Mouse (Mus musculus): ENCODE measurements around the gene Gsdma3. TPM values are rescaled to one million over a fixed set of nuclear protein-coding genes. Genes with fewer than 3 reads are reported as not detected.
"Not testable (repeated sequence)": the region's sequence is repeated elsewhere in the genome, so short reads cannot be mapped to it uniquely, and the experiment has no call there.

Gsdma3 gene
- polyA plus RNA-seq, 1 experiment from 2014 or later, result not detected

DNA sequence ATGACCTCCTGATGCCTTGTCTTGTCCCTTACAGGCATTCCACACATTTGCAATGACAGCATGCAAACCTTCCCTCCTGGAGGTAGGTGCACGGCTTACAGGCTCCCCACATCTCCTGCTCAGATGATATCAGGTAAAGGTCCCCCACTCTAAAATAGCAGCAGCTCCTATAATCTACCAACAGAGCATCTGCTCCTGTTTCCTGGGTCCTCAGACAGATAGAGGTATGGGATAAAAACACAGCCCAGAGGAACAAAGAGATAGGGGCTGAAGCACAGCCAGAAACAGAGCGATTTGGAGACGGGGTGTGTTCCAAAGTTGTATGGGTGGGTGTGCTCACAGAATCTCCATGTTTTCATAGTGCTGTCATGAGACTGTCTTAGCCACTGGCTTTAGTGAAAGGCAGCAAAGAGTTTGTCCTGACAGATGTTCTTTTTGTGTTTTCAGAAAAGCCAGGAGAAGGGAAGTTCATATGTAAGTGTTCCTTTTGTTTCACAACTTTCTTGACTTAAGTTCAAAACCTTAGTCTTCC is 45.2 kb downstream of the Gsdma3 start:
- Histone ChIP-seq H3K9ac (ENCODE audit: low read length) (no peak overlapping the region), H3K27ac (replicated peaks) (no peak overlapping the region), H3K4me1 (replicated peaks; ENCODE audit: control insufficient read depth, insufficient read depth) (no peaks in the 10 kb centered on the region), H3K4me3 (ENCODE audit: low read depth, low read length) (no peak overlapping the region), H3K4me2 (replicated peaks; ENCODE audit: low read depth) (no peak overlapping the region), H3K27me3 (ENCODE audit: control insufficient read depth, insufficient read depth, low read length) (no peaks in the 10 kb centered on the region), H3K9me3 (ENCODE audit: control insufficient read depth, low read length) (no peaks in the 10 kb centered on the region), H3K36me3 (ENCODE audit: control insufficient read depth, insufficient read depth, low read length) (no peaks in the 10 kb centered on the region)
- TF ChIP-seq CTCF (IDR thresholded peaks at IDR 0.05; ENCODE audit: low read depth) (no peak), EP300 (optimal IDR thresholded peaks at IDR 0.05) (no peak)
- 40% methylated on average over 3 of the region's 3 CpGs for WGBS
- no peak for ATAC-seq (ENCODE audit: low FRiP score, low TSS enrichment)
- DNase-seq (ENCODE audit: low spot score), result no peak

DNA sequence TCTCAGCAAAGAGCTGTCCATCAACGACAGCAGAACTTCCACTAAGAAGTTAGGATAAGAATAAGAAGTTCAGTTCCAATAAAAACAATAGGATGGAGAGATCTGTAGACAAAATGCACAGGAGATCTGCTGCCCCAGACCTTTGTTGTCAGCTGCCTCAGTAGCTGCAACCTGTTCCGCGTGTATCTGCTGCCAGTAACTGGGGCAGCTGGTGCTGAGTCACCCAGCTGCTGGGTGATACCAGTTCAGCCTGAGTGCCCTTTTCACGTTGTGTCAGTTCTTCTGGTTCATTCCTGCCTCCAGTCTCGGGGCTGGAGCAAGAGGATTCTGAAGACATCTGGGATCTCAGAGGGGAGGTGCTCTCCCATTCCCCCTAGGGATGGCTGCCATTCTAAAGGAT is 45.7 kb downstream of the Gsdma3 start:
- no peak for DNase-seq (ENCODE audit: low spot score)
- Histone ChIP-seq H3K4me1 (replicated peaks; ENCODE audit: control insufficient read depth, insufficient read depth) (no peaks in the 10 kb centered on the region), H3K9ac (ENCODE audit: low read length) (no peak overlapping the region), H3K9me3 (ENCODE audit: control insufficient read depth, low read length) (no peaks in the 10 kb centered on the region), H3K27ac (replicated peaks) (no peak overlapping the region), H3K27me3 (ENCODE audit: control insufficient read depth, insufficient read depth, low read length) (no peaks in the 10 kb centered on the region), H3K4me2 (replicated peaks; ENCODE audit: low read depth) (no peak overlapping the region), H3K36me3 (ENCODE audit: control insufficient read depth, insufficient read depth, low read length) (no peaks in the 10 kb centered on the region), H3K4me3 (ENCODE audit: low read depth, low read length) (no peak overlapping the region)
- no peak for ATAC-seq (ENCODE audit: low FRiP score, low TSS enrichment)
- no peak for TF ChIP-seq EP300 (optimal IDR thresholded peaks at IDR 0.05)
- TF ChIP-seq CTCF (IDR thresholded peaks at IDR 0.05; ENCODE audit: low read depth), result no peak
- WGBS, result 31% methylated on average over 5 of the region's 5 CpGs

DNA sequence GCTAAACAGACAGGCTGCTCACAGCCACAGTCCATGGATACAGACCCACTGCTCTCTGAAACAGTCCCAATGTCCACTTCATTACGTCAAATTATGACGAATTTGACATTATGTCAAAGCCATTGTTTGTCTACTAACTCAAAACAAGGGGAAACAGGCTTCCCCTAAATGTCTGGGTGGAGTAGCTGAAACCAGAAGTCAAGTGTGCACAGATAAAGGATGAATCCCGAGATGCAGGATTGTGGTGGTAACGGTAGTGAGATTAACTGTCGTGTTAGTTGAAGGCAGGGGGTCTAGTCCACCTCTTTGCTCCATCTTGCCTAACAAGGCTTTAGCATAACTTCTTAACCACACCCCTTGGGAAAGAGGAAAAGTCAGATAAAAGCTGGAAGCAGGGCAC is 46.3 kb downstream of the Gsdma3 start:
- H3K36me3 ChIP-seq (ENCODE audit: control insufficient read depth, insufficient read depth, low read length), result no peaks in the 10 kb centered on the region
- H3K4me2 ChIP-seq (replicated peaks; ENCODE audit: low read depth), result no peak overlapping the region
- H3K27me3 ChIP-seq (ENCODE audit: control insufficient read depth, insufficient read depth, low read length), result no peaks in the 10 kb centered on the region
- WGBS, result 69% methylated on average over 5 of the region's 5 CpGs
- no peak for TF ChIP-seq EP300 (optimal IDR thresholded peaks at IDR 0.05)
- no peak for TF ChIP-seq CTCF (IDR thresholded peaks at IDR 0.05; ENCODE audit: low read depth)
- no peak overlapping the region for H3K9ac ChIP-seq (ENCODE audit: low read length)
- H3K4me1 ChIP-seq (replicated peaks; ENCODE audit: control insufficient read depth, insufficient read depth), result no peaks in the 10 kb centered on the region
- 0 out of 2 replicates have a peak overlapping the region, but pooled peaks have one; percentile 4 for H3K27ac ChIP-seq (replicated peaks)
- DNase-seq (ENCODE audit: low spot score) (no peak), ATAC-seq (ENCODE audit: low FRiP score, low TSS enrichment) (no peak)
- no peaks in the 10 kb centered on the region for H3K9me3 ChIP-seq (ENCODE audit: control insufficient read depth, low read length)
- no peak overlapping the region for H3K4me3 ChIP-seq (ENCODE audit: low read depth, low read length)

DNA sequence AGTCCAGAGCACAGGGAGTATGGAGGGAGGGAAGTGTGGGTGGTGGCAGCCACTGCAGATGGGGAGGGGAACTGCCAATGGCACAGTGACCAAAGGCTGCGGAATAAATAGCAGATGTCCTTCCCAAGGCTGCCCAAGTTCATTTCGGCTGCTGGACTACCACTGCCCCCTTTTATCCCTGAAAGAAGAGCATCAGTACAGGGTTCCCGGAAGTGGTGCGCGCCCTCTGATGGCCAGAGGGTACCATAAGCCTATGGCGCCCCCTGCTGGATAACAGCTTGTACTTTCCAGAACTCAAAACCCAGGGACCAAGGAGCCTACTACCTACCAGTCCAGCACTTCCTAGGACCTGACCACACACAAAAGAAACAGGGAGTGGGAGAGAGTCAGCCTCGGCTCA is 47.0 kb downstream of the Gsdma3 start:
- TF ChIP-seq CTCF (IDR thresholded peaks at IDR 0.05; ENCODE audit: low read depth), result peak; percentile 72
- peak; percentile 67 for DNase-seq (ENCODE audit: low spot score)
- H3K4me2 ChIP-seq (replicated peaks; ENCODE audit: low read depth); H3K27me3 ChIP-seq (ENCODE audit: control insufficient read depth, insufficient read depth, low read length); H3K4me3 ChIP-seq (ENCODE audit: low read depth, low read length); H3K9ac ChIP-seq (ENCODE audit: low read length); H3K4me1 ChIP-seq (replicated peaks; ENCODE audit: control insufficient read depth, insufficient read depth); H3K36me3 ChIP-seq (ENCODE audit: control insufficient read depth, insufficient read depth, low read length); H3K27ac ChIP-seq (replicated peaks); H3K9me3 ChIP-seq (ENCODE audit: control insufficient read depth, low read length): not testable (repeated sequence)
- 2% methylated on average over 6 of the region's 7 CpGs for WGBS
- peak; percentile 71 for ATAC-seq (ENCODE audit: low FRiP score, low TSS enrichment)

DNA sequence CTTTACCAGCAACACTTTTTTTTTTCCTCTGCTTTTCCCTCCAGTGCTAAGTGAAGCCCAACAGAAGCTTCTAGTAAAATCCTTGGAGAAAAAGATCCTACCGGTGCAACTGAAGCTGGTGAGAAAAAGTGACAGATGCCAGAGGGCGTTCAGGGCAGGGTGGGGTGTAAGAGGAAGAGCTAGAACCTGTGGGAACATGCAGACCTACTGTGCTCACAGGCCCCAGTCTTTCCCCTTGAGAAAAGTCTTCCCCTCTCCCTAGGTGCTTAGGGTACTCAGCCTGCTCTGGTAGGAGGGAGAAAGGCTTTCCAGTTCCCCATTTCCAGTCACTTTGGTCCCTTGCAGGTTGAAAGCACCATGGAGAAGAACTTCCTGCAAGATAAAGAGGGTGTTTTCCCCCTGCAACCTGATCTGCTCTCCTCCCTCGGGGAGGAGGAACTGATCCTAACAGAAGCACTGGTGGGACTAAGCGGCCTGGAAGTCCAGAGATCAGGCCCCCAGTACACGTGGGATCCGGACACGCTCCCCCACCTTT is 49.7 kb downstream of the Gsdma3 start:
- Histone ChIP-seq H3K9ac (ENCODE audit: low read length) (no peak overlapping the region), H3K4me1 (replicated peaks; ENCODE audit: control insufficient read depth, insufficient read depth) (no peaks in the 10 kb centered on the region), H3K4me2 (replicated peaks; ENCODE audit: low read depth) (no peak overlapping the region), H3K9me3 (ENCODE audit: control insufficient read depth, low read length) (no peaks in the 10 kb centered on the region), H3K36me3 (ENCODE audit: control insufficient read depth, insufficient read depth, low read length) (no peaks in the 10 kb centered on the region), H3K27me3 (ENCODE audit: control insufficient read depth, insufficient read depth, low read length) (no peaks in the 10 kb centered on the region), H3K4me3 (ENCODE audit: low read depth, low read length) (no peak overlapping the region), H3K27ac (replicated peaks) (no peak overlapping the region)
- DNase-seq (ENCODE audit: low spot score), result no peak
- TF ChIP-seq CTCF (IDR thresholded peaks at IDR 0.05; ENCODE audit: low read depth) (no peak), EP300 (optimal IDR thresholded peaks at IDR 0.05) (no peak)
- 35% methylated on average over 7 of the region's 7 CpGs for WGBS
- ATAC-seq (ENCODE audit: low FRiP score, low TSS enrichment), result no peak

DNA sequence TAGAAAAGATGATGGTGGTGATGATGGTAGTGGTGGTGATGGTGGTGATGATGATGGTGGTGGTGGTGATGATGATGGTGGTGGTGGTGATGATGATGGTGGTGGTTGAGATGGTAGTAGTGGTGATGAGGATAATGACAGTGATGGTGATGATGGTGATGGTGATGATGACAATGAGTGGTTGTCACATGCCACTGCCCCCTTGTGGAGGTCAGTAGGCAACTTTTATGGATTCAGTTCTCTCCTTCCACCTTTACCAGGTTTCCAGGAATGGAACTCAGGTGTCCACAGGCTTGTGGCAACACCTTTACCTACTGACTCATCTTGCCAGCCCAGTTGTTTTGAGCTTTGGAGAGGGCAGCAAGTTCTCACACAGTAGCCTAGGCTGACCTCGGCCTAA is 53.9 kb downstream of the Gsdma3 start:
- no peak for DNase-seq (ENCODE audit: low spot score)
- ATAC-seq (ENCODE audit: low FRiP score, low TSS enrichment), result no peak
- Histone ChIP-seq H3K4me3 (ENCODE audit: low read depth, low read length) (no peak overlapping the region), H3K9me3 (ENCODE audit: control insufficient read depth, low read length) (no peaks in the 10 kb centered on the region), H3K27ac (replicated peaks) (no peak overlapping the region), H3K9ac (ENCODE audit: low read length) (no peak overlapping the region), H3K4me2 (replicated peaks; ENCODE audit: low read depth) (no peak overlapping the region), H3K4me1 (replicated peaks; ENCODE audit: control insufficient read depth, insufficient read depth) (no peaks in the 10 kb centered on the region), H3K36me3 (ENCODE audit: control insufficient read depth, insufficient read depth, low read length) (peaks cover 2% of the 10 kb centered on the region), H3K27me3 (ENCODE audit: control insufficient read depth, insufficient read depth, low read length) (no peaks in the 10 kb centered on the region)
- no peak for TF ChIP-seq EP300 (optimal IDR thresholded peaks at IDR 0.05)
- peak; percentile 49 for TF ChIP-seq CTCF (IDR thresholded peaks at IDR 0.05; ENCODE audit: low read depth)
- WGBS, result 96% methylated on average over 1 of the region's 1 CpGs

DNA sequence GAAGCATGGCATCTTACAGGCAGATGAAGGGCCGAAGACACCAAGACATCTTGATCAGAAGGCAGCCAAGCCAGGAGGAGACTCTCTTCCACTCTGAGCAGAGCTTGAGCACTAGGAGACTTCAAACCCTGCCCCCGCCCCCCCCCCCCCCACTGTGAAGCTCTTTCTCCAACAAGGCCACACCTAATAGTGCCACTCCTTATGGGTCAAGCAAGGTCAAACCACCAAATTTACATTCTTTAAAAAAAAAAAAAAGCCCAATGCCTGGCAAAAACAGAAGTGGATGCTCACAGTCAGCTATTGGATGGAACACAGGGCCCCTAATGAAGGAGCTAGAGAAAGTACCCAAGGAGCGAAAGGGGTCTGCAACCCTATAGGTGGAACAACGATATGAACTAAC is 54.4 kb downstream of the Gsdma3 start:
- H3K4me2 ChIP-seq (replicated peaks; ENCODE audit: low read depth); H3K9ac ChIP-seq (ENCODE audit: low read length); H3K4me1 ChIP-seq (replicated peaks; ENCODE audit: control insufficient read depth, insufficient read depth); H3K9me3 ChIP-seq (ENCODE audit: control insufficient read depth, low read length); H3K27me3 ChIP-seq (ENCODE audit: control insufficient read depth, insufficient read depth, low read length); H3K27ac ChIP-seq (replicated peaks); ATAC-seq (ENCODE audit: low FRiP score, low TSS enrichment); H3K4me3 ChIP-seq (ENCODE audit: low read depth, low read length); DNase-seq (ENCODE audit: low spot score); H3K36me3 ChIP-seq (ENCODE audit: control insufficient read depth, insufficient read depth, low read length): not testable (repeated sequence)
- 82% methylated on average over 4 of the region's 4 CpGs for WGBS
